8 mouse cellular contexts compared by ENCODE assay signal in the genomic region with DNA sequence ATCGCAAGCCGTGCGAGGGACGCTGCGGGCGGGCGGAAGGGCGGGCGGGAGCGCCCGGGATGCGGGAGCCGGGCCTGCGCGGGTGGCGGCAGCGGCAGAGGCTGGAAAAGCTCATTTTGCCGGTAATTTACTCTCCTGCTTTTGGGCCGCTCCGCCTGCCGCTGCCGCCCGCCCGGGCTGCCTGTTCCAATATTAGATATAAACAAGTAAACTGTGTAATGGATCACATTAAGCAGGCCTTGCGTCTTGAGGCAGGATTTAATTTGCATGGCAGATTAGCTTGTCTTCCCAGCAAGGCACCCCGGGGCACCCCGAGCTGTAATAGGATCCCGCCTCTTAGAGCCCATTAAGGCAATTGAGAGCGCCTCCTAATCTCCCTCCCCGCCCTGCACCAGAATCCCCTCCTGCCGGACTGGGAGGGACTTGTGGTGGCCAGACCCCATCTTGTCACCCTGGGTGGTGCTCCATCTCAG. TPM values are rescaled to one million over a fixed set of nuclear protein-coding genes. Genes with fewer than 3 reads are reported as not detected.
A peak's percentile ranks its signal among the peaks of the same experiment; 100 is the strongest.
DNase-seq lines count a peak whose midpoint lies in the region; ATAC-seq and TF ChIP-seq lines count a peak whose summit lies in the region.

No protein-coding gene starts in this region.

- H3K4me2 ChIP-seq in lung, embryonic 14.5 days, result peak overlapping the region; percentile 66
- H3K4me2 ChIP-seq in heart, embryonic 11.5 days, result peak overlapping the region; percentile 64
- H3K4me2 ChIP-seq in kidney, embryonic 14.5 days (replicated peaks; ENCODE audit: low read depth, low read length), result peak overlapping the region; percentile 62
- H3K4me2 ChIP-seq in midbrain, embryonic 12.5 days (replicated peaks), result peak overlapping the region; percentile 65

- no peak for TF ChIP-seq CTCF in lung, embryonic 14.5 days (IDR thresholded peaks at IDR 0.05; ENCODE audit: low read depth)
- no peak for TF ChIP-seq CTCF in lung, adult 2 months (IDR thresholded peaks at IDR 0.05; ENCODE audit: insufficient read depth, low read length)

- under 1% methylated on average over 31 of the region's 31 CpGs for WGBS in lung, embryonic 14.5 days
- WGBS in lung, adult 2 months, result 2% methylated on average over 31 of the region's 31 CpGs
- 2% methylated on average over 31 of the region's 31 CpGs for WGBS in heart, embryonic 11.5 days (ENCODE audit: insufficient replicate concordance)
- WGBS in kidney, embryonic 14.5 days, result 2% methylated on average over 31 of the region's 31 CpGs
- under 1% methylated on average over 31 of the region's 31 CpGs for WGBS in midbrain, embryonic 12.5 days

- peak overlapping the region; percentile 53 for H3K9ac ChIP-seq in lung, embryonic 14.5 days
- peak overlapping the region; percentile 72 for H3K9ac ChIP-seq in heart, embryonic 11.5 days (ENCODE audit: low read depth, low read length)
- peak overlapping the region; percentile 58 for H3K9ac ChIP-seq in kidney, embryonic 14.5 days (ENCODE audit: low read depth, low read length)
- H3K9ac ChIP-seq in midbrain, embryonic 12.5 days (replicated peaks), result peak overlapping the region; percentile 49

- no peaks in the 10 kb centered on the region for H3K36me3 ChIP-seq in lung, embryonic 14.5 days (ENCODE audit: insufficient read depth)
- H3K36me3 ChIP-seq in heart, embryonic 11.5 days (ENCODE audit: control insufficient read depth, insufficient read depth, low read length), result no peaks in the 10 kb centered on the region
- H3K36me3 ChIP-seq in kidney, embryonic 14.5 days (ENCODE audit: control insufficient read depth, insufficient read depth, low read length), result no peaks in the 10 kb centered on the region
- no peaks in the 10 kb centered on the region for H3K36me3 ChIP-seq in midbrain, embryonic 12.5 days

- peak overlapping the region; percentile 38 for H3K4me3 ChIP-seq in lung, embryonic 14.5 days (ENCODE audit: low read depth, low read length)
- H3K4me3 ChIP-seq in lung, adult 2 months (replicated peaks; ENCODE audit: extremely low read depth, low read depth, low read length), result no peak overlapping the region
- H3K4me3 ChIP-seq in heart, embryonic 11.5 days (ENCODE audit: low read depth, low read length), result peak overlapping the region; percentile 41
- peak overlapping the region; percentile 29 for H3K4me3 ChIP-seq in kidney, embryonic 14.5 days (ENCODE audit: low read length)
- H3K4me3 ChIP-seq in midbrain, embryonic 12.5 days, result peak overlapping the region; percentile 32

- no peaks in the 10 kb centered on the region for H3K9me3 ChIP-seq in lung, embryonic 14.5 days (ENCODE audit: low read depth, low read length)
- H3K9me3 ChIP-seq in heart, embryonic 11.5 days (replicated peaks; ENCODE audit: control insufficient read depth, low read length), result no peaks in the 10 kb centered on the region
- H3K9me3 ChIP-seq in kidney, embryonic 14.5 days (ENCODE audit: control insufficient read depth, low read length), result no peaks in the 10 kb centered on the region
- H3K9me3 ChIP-seq in midbrain, embryonic 12.5 days, result no peaks in the 10 kb centered on the region

- no peak for TF ChIP-seq POLR2A in lung, adult 2 months (IDR thresholded peaks at IDR 0.05; ENCODE audit: borderline replicate concordance, extremely low read depth, low read depth, low read length)

- H3K27me3 ChIP-seq in lung, embryonic 14.5 days (ENCODE audit: insufficient read depth, low read length), result peaks cover 52% of the 10 kb centered on the region
- peaks cover 22% of the 10 kb centered on the region for H3K27me3 ChIP-seq in heart, embryonic 11.5 days (ENCODE audit: control insufficient read depth, insufficient read depth, low read length)
- peaks cover 5% of the 10 kb centered on the region; the same call in 1 of the 2 replicates for H3K27me3 ChIP-seq in kidney, embryonic 14.5 days (ENCODE audit: control insufficient read depth, insufficient read depth, low read length)
- peaks cover 83% of the 10 kb centered on the region for H3K27me3 ChIP-seq in midbrain, embryonic 12.5 days

- no peak overlapping the region for H3K27ac ChIP-seq in lung, embryonic 14.5 days (ENCODE audit: low read depth)
- H3K27ac ChIP-seq in heart, embryonic 11.5 days (ENCODE audit: low read depth, low read length), result no peak overlapping the region
- no peak overlapping the region for H3K27ac ChIP-seq in kidney, embryonic 14.5 days (ENCODE audit: low read depth, low read length)
- H3K27ac ChIP-seq in midbrain, embryonic 12.5 days (replicated peaks), result no peak overlapping the region

- ATAC-seq in lung, embryonic 14.5 days (ENCODE audit: insufficient read depth), result peak; percentile 68; the same call in 1 of the 2 replicates
- ATAC-seq in heart, embryonic 11.5 days (replicated peaks; ENCODE audit: insufficient number of reproducible peaks, low FRiP score, low TSS enrichment), result no peak
- peak; percentile 47 for ATAC-seq in kidney, embryonic 14.5 days (ENCODE audit: low FRiP score, low TSS enrichment)
- ATAC-seq in midbrain, embryonic 12.5 days (ENCODE audit: low FRiP score, low read depth), result peak; percentile 70
- no peak for ATAC-seq in erythroblast, adult 5-6 weeks (replicated peaks; ENCODE audit: low FRiP score, poor library complexity, severe bottlenecking)

- peak; percentile 60 for DNase-seq in lung, embryonic 14.5 days
- DNase-seq in lung, adult 2 months, result no peak
- peak; percentile 72 for DNase-seq in embryo, embryonic 11 days
- DNase-seq in thymus, postnatal 10 days (ENCODE audit: low spot score in 2 of 2), result no peak

- H3K4me1 ChIP-seq in lung, embryonic 14.5 days (ENCODE audit: insufficient read depth), result no peaks in the 10 kb centered on the region
- H3K4me1 ChIP-seq in lung, adult 2 months (ENCODE audit: control insufficient read depth, insufficient read depth, low read length), result peaks cover 3% of the 10 kb centered on the region; the same call in 1 of the 2 replicates
- peaks cover 16% of the 10 kb centered on the region for H3K4me1 ChIP-seq in heart, embryonic 11.5 days (ENCODE audit: control insufficient read depth, insufficient read depth, low read length)
- H3K4me1 ChIP-seq in kidney, embryonic 14.5 days (ENCODE audit: control insufficient read depth, insufficient read depth, low read length), result peaks cover 17% of the 10 kb centered on the region; the same call in 1 of the 2 replicates
- 0 out of 2 replicates have a peak, but pooled peaks cover 15% of the 10 kb centered on the region for H3K4me1 ChIP-seq in midbrain, embryonic 12.5 days

RNA-seq across cellular contexts. Expression of gene Slf2, which starts 48.4 kb away (rescaled TPM):
- 40.6 and 43.9 TPM in 2 replicates for polyA plus RNA-seq in lung, embryonic 14.5 days (2014; fragmentation: Nextera tagmentation; extraction: Ambion mirVana)
- polyA plus RNA-seq in lung, adult 2 months (2012; rRNA removed), result 24.3 and 61.4 TPM in 2 replicates
- 57.1 and 62.0 TPM in 2 replicates for polyA plus RNA-seq in heart, embryonic 11.5 days (2014; fragmentation: Nextera tagmentation; extraction: Ambion mirVana)
- polyA plus RNA-seq in kidney, embryonic 14.5 days (2014; fragmentation: Nextera tagmentation; extraction: Ambion mirVana), result 35.6 and 60.0 TPM in 2 replicates
- polyA plus RNA-seq in midbrain, embryonic 12.5 days (2016; fragmentation: Nextera tagmentation; extraction: Ambion mirVana), result 40.7 and 42.9 TPM in 2 replicates
- total RNA-seq in erythroblast, adult 5-6 weeks (2015; ENCODE audit: low replicate concordance), result 14.0 TPM in 2 replicates
- total RNA-seq in erythroblast, adult 5-6 weeks (2017; ENCODE audit: low replicate concordance), result 13.6 and 16.3 TPM in 2 replicates

Comparison
In these comparisons a context has a peak if more than half of its experiments do, and no peak if none do; other contexts are left out.
1. DNase-seq: peak in lung, embryonic 14.5 days (single experiment) and embryo, embryonic 11 days (single experiment); none in lung, adult 2 months (single experiment) and thymus, postnatal 10 days (0 of 2).
2. ATAC-seq: peak in lung, embryonic 14.5 days (single experiment), kidney, embryonic 14.5 days (single experiment) and midbrain, embryonic 12.5 days (single experiment); none in heart, embryonic 11.5 days (single experiment) and erythroblast, adult 5-6 weeks (single experiment).
3. Peak in every context shown above with its lines, with median percentiles within 50 percentile points of each other: H3K4me2 ChIP-seq and H3K9ac ChIP-seq.